Mouse (Mus musculus): ENCODE measurements around the gene Larp6.

- TF ChIP-seq EP300 (IDR thresholded peaks at IDR 0.05; ENCODE audit: low read depth) (no peak), CTCF (IDR thresholded peaks at IDR 0.05; ENCODE audit: low read depth) (no peak)
Measured at GRCm38 (mm10) chr9:60715271-60715670, 2.5 kb downstream of the Larp6 start.

All from liver, postnatal 0 days (tissue).